Mouse (Mus musculus) forebrain, embryonic 12.5 days (tissue): ENCODE data around the gene Pikfyve. TPM values are rescaled to one million over a fixed set of nuclear protein-coding genes. Genes with fewer than 3 reads are reported as not detected.
A peak's percentile ranks its signal among the peaks of the same experiment; 100 is the strongest.

Experiments used
- ATAC-seq: fragments of 200-750 bp; cut with Nextera tagmentation; 2 replicates; pipeline ENCODE4 v1.8.0; 2017; ENCODE audit warnings: moderate TSS enrichment; ENCODE audit not compliant: low FRiP score
- H3K27ac ChIP-seq: fragments of 300-500 bp; sonication (generic); 2 replicates; pipeline ENCODE4 v1.5.1; 2016; ENCODE audit warnings: mild to moderate bottlenecking
- H3K27me3 ChIP-seq: fragments of 300-500 bp; sonication (generic); 2 replicates; pipeline ENCODE4 v1.6.1; 2016; ENCODE audit warnings: mild to moderate bottlenecking
- H3K36me3 ChIP-seq: fragments of 300-500 bp; sonication (generic); replicated peaks from 2 replicates; pipeline ENCODE4 v1.6.1; 2016; ENCODE audit warnings: mild to moderate bottlenecking
- H3K4me1 ChIP-seq: fragments of 300-500 bp; sonication (generic); 2 replicates; pipeline ENCODE4 v1.6.1; 2016
- H3K4me2 ChIP-seq: fragments of 300-500 bp; sonication (generic); 2 replicates; pipeline ENCODE4 v1.6.1; 2016; ENCODE audit warnings: mild to moderate bottlenecking, moderate library complexity
- H3K4me3 ChIP-seq: fragments of 300-500 bp; sonication (generic); replicated peaks from 2 replicates; pipeline ENCODE4 v1.5.1; 2016; ENCODE audit warnings: mild to moderate bottlenecking
- H3K9ac ChIP-seq: fragments of 300-500 bp; sonication (generic); 2 replicates; pipeline ENCODE4 v1.6.1; 2016; ENCODE audit warnings: mild to moderate bottlenecking
- H3K9me3 ChIP-seq: fragments of 300-500 bp; sonication (generic); 2 replicates; pipeline ENCODE4 v1.6.1; 2016
- WGBS: fragments of 180-500 bp; shearing (Covaris S2); methylation state at CpG from one replicate; pipeline ENCODE4 v1.1.7; 2016; 5-methylcytosine and 5-hydroxymethylcytosine counted together
- polyA plus RNA-seq: library from polyadenylated mRNA; unstranded; fragments of >200 nt; fragmentation: Nextera tagmentation; extraction: Ambion mirVana; gene quantifications from 2 replicates; pipeline ENCODE4 v1.2.1, GENCODE M21; 2016

Pikfyve gene
- polyA plus RNA-seq, 1 experiment from 2014 or later, result 20.6 TPM

DNA sequence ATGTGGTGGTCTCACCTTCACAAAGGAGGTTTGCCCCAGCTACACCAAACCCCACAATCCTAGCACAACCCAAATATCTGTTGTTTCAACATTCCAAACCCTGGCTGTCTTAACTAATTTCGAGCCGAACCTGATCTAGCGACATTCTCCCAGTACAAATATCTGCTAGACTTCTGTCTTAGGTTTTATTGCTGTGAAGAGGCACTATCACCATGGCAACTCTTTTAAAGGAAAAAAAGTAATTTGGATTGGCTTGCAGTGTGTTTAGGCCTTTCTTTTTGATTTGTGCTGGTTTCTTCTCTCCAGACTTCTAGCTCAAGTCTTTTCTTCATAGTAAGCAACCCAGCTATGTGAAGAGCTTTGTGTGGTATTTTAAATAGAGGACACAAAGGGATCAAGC is 94.0 kb downstream of the Pikfyve start:
- H3K4me3 ChIP-seq, result no peak overlapping the region
- H3K4me2 ChIP-seq, result no peak overlapping the region
- 0 out of 2 replicates have a peak, but pooled peaks cover 13% of the 10 kb centered on the region for H3K36me3 ChIP-seq
- no peaks in the 10 kb centered on the region for H3K9me3 ChIP-seq
- no peak overlapping the region for H3K27ac ChIP-seq
- ATAC-seq, result no peak
- no peak overlapping the region for H3K9ac ChIP-seq
- no peaks in the 10 kb centered on the region for H3K27me3 ChIP-seq
- H3K4me1 ChIP-seq, result no peaks in the 10 kb centered on the region
- 78% methylated on average over 3 of the region's 3 CpGs for WGBS

DNA sequence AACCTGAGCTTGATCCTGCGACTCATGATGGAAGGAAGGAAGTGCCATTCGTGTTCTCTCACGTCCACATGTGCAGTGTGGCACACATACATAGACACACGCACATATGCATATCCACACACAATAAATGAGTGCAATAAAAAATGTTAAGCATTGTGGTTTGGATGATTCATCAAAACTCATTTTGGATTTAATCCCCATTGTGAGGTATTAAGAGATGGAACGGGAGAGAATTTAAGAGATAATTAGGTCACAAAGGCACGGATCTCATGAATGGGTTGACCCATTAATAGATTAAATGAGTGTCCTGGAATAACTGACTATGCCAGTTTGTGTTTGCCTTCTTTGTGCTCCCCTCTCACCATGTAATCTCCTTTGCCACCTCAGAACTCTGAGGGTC is 95.3 kb downstream of the Pikfyve start, which contains the start of gene Pth2r:
Gene Pth2r, plus strand, starts transcription at position 301 of the 400 bp plus-strand sequence.
- H3K27ac ChIP-seq, result no peak within 1 kb of the TSS
- H3K9me3 ChIP-seq, result no peaks in the 10 kb centered on the region

DNA sequence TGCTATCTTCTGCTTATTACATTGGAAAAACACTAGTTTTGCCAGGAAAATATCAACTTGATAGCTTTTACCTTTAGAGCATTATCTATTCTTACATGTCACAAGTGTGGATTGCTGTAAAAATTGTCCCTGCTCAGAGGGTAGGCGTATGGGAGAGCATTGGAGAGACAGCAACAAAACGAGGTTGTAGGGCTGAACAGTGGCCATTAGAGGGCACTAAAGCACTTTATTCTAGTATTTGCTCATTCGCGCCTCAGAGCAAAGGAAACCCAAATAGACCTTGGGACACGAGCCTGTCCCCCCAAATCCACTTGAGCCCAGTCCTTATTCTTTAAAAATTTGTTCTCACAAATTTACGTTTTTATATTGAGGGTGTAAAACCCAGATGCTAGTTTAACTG is 96.3 kb downstream of the Pikfyve start:
- ATAC-seq, result no peak; the same call in 1 of the 2 replicates
- Histone ChIP-seq H3K27ac (no peak overlapping the region), H3K27me3 (no peaks in the 10 kb centered on the region), H3K36me3 (0 out of 2 replicates have a peak, but pooled peaks cover 5% of the 10 kb centered on the region), H3K4me2 (no peak overlapping the region), H3K4me1 (no peaks in the 10 kb centered on the region), H3K9me3 (no peaks in the 10 kb centered on the region), H3K4me3 (no peak overlapping the region), H3K9ac (no peak overlapping the region)
- 8% methylated on average over 6 of the region's 6 CpGs for WGBS

More for the DNA sequence above, 95.3 kb downstream of the Pikfyve start, which contains the start of gene Pth2r:
- no peaks in the 10 kb centered on the region for H3K27me3 ChIP-seq
- 0 out of 2 replicates have a peak, but pooled peaks cover 11% of the 10 kb centered on the region for H3K36me3 ChIP-seq
- H3K9ac ChIP-seq, result no peak within 1 kb of the TSS
- no peaks in the 10 kb centered on the region for H3K4me1 ChIP-seq
- H3K4me2 ChIP-seq, result no peak within 1 kb of the TSS
- H3K4me3 ChIP-seq, result no peak within 1 kb of the TSS
- no peak for ATAC-seq
- WGBS, result 73% methylated on average over 6 of the region's 6 CpGs

DNA sequence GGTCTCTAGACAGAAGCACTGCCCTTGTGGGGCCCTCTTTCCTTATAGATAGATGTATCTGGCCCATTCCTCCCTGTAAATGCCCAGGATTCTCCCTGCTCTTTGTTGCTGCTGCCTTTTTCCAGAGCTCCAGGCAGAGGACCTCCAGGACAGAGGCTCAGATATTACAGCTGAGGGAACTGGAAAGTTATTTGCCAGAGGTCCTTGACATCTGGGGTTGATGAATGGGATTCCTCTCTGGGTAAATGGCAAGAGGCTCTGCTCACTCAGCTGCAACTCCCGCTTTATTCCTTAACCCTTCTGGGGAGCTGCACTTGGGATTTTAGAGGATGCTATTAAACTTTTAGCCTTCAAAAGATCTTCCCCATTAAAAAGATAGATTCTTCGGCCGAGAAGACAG is 122.0 kb downstream of the Pikfyve start:
- Histone ChIP-seq H3K4me1 (peaks cover 9% of the 10 kb centered on the region), H3K4me2 (no peak overlapping the region), H3K27me3 (peaks cover 18% of the 10 kb centered on the region), H3K27ac (no peak overlapping the region), H3K4me3 (no peak overlapping the region), H3K36me3 (no peaks in the 10 kb centered on the region), H3K9ac (no peak overlapping the region), H3K9me3 (no peaks in the 10 kb centered on the region)
- WGBS, result 87% methylated on average over 3 of the region's 3 CpGs
- no peak for ATAC-seq

DNA sequence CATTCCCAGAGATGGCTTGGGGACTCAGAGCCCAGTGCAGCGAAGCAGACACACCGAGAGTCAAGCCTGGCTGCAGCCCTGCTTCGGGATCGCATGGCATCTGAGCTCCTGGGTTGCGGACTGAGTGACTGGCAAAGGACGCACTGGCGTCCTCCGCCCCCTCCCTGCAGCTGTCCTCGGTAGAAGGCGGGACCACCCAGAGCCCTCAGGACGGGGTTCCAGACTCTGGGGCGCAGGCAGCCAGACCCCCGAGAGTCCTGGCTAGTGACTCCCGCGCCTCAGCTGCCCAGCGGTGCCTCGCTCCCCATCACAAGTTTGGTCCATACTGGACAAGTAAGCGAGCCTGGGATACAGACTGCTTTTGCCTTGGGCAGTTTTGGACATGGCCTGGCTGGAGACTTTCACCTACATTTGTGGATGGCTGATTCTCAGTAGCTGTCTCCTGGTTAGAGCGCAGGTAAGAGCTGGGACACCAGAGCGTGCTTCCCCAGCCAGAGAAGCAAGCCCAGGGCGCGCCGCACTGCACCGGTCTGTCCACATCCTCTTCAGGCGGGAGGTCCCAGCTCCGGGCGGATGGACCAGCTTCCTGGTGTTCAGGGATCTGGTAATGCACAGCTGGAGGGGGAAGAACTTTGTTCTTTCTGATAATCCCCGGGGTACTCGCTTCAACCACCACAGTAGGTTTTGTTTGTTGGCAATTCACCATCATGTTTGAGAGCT is 124.9 kb downstream of the Pikfyve start:
- H3K27ac ChIP-seq, result no peak overlapping the region
- WGBS, result under 1% methylated on average over 29 of the region's 29 CpGs

DNA sequence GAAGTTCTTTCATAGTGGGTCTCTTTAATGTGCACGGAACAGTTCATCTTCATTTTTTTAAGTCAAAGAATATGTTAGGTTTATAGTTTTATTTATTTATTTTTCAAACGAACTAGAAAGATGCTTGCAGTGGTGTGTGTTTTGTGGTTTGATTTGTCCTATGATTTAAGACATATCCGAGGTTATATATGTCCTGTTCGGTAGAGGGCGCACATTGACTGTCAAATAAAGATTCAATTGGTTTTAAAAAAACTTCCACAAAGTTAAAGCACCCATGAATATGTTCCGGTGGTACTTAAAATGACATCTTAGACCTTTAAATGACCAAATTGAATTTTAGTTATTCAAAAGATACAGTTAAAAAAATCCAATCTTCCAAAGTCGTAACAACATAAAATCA is 125.6 kb downstream of the Pikfyve start:
- no peak overlapping the region for H3K9ac ChIP-seq
- H3K4me3 ChIP-seq, result peak overlapping the region; percentile 45; the same call in 1 of the 2 replicates
- peaks cover 18% of the 10 kb centered on the region for H3K27me3 ChIP-seq
- peak overlapping the region; percentile 89 for H3K4me2 ChIP-seq
- WGBS, result 12% methylated on average over 7 of the region's 7 CpGs
- no peaks in the 10 kb centered on the region for H3K9me3 ChIP-seq
- no peak overlapping the region for H3K27ac ChIP-seq
- no peaks in the 10 kb centered on the region for H3K36me3 ChIP-seq
- peaks cover 9% of the 10 kb centered on the region for H3K4me1 ChIP-seq
- 0 out of 2 replicates have a peak, but pooled peaks have one; percentile 27 for ATAC-seq

More for the DNA sequence above, 124.9 kb downstream of the Pikfyve start:
- peaks cover 9% of the 10 kb centered on the region for H3K4me1 ChIP-seq
- H3K9ac ChIP-seq, result peak overlapping the region; percentile 49
- H3K27me3 ChIP-seq, result peaks cover 18% of the 10 kb centered on the region
- peak overlapping the region; percentile 45 for H3K4me3 ChIP-seq
- no peaks in the 10 kb centered on the region for H3K36me3 ChIP-seq
- ATAC-seq, result peak; percentile 77; the same call in 1 of the 2 replicates
- H3K4me2 ChIP-seq, result peak overlapping the region; percentile 89
- H3K9me3 ChIP-seq, result no peaks in the 10 kb centered on the region

DNA sequence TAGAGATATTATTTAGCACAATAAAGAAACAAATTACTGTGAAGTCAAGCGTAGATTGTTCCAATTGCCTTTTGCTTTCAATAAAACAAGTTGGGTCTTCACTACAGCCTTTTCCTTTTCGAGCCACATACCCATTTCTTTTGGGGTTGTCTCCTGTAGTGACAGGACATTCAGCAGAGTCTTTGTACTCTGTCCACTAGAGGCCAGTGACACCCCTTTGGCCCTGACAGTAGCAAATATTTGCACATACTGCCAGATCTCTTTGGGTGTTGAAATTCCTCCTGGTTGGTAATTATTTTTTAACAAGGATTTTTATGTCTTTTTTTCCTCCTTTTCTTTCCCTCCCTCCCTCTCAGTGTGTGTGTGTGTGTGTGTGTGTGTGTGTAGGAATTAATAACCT is 126.4 kb downstream of the Pikfyve start:
- no peak for ATAC-seq
- WGBS, result 57% methylated on average over 2 of the region's 2 CpGs

DNA sequence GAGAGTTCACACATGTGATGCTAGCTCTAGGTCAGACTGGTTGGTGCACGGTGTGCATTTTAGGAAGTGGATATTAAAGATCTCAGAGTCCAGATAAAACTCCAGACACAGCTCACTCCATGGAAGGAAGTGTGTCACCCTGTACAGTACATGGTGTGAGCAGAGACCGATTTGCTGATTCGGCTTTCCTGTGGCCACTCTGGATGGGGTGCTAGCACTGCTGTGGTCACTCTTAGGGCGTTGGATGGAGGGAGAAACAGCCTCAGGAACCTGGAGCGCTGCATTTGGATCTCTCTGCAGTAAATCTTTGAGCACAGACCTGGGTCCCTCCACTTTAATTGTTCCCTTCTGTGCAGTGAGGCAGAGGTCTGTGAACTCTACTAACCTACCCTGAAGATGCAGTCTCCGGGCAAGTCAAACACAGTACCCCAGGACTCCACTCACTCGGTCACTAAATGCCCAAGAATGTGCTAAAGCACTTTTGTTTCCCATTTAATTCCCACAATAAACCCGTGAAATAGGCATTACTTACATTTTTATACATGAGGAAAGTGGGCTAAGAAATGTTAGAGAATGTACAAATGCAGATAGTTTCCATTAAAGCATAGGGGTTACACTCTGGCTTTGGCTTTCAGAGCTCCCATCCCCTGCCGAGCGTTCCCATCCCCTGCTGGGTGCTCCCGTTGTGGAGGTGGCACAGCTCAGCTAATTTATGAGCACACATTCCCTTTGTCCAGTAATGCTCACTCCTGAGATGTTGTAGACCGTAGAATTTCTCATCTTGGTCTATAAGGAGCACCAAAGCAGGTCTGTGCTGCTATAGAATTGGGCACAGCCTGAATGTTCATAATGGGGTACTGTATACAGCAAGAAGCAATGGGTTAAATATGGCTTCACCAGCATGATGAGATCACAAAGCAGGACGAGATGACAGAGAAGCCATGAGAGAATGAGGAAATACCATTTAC is 127.9 kb downstream of the Pikfyve start:
- Histone ChIP-seq H3K27ac (no peak overlapping the region), H3K4me1 (peaks cover 9% of the 10 kb centered on the region), H3K4me2 (no peak overlapping the region), H3K4me3 (no peak overlapping the region), H3K36me3 (no peaks in the 10 kb centered on the region), H3K9me3 (no peaks in the 10 kb centered on the region), H3K27me3 (peaks cover 18% of the 10 kb centered on the region), H3K9ac (no peak overlapping the region)
- ATAC-seq, result no peak
- WGBS, result 68% methylated on average over 13 of the region's 13 CpGs

More for the DNA sequence above, 126.4 kb downstream of the Pikfyve start:
- H3K36me3 ChIP-seq, result no peaks in the 10 kb centered on the region
- no peak overlapping the region for H3K9ac ChIP-seq
- H3K9me3 ChIP-seq, result no peaks in the 10 kb centered on the region
- H3K4me3 ChIP-seq, result no peak overlapping the region
- H3K27me3 ChIP-seq, result peaks cover 18% of the 10 kb centered on the region
- no peak overlapping the region for H3K27ac ChIP-seq
- no peak overlapping the region for H3K4me2 ChIP-seq
- H3K4me1 ChIP-seq, result peaks cover 9% of the 10 kb centered on the region

DNA sequence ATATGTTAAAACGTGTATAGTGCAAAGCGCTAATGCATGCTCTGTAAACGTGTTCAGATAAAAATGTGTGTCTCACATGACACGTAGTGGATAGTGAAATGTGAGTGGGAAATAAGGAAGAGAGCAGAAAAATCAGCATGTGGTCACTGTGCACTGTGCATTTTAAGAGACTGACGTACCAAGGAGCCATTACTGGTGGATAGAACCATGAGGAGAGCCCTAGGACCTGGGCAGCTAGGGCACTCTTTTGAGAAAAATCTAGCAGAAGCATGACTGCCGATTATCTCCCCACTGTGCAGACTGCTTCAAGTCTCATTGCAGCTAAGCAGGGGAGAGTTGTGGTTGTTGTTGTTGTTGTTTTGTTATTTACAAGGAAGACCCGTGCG is 128.5 kb downstream of the Pikfyve start:
- Histone ChIP-seq H3K4me1 (peaks cover 9% of the 10 kb centered on the region), H3K9me3 (no peaks in the 10 kb centered on the region), H3K4me3 (no peak overlapping the region), H3K36me3 (no peaks in the 10 kb centered on the region), H3K27me3 (peaks cover 17% of the 10 kb centered on the region), H3K4me2 (no peak overlapping the region), H3K27ac (no peak overlapping the region), H3K9ac (no peak overlapping the region)
- no peak for ATAC-seq
- WGBS, result 86% methylated on average over 8 of the region's 8 CpGs

Other genes with a start within 250 kb of the Pikfyve start
- gene Plekhm3, start 229.9 kb upstream of the Pikfyve start, polyA plus RNA-seq, result 7.8 and 8.9 TPM in 2 replicates
- 0.13 TPM in 1 of 2 replicates, not detected in the other for gene Akr1cl, start 153.9 kb upstream of the Pikfyve start, polyA plus RNA-seq
- gene Cryge, start 135.5 kb upstream of the Pikfyve start, polyA plus RNA-seq, result not detected in 2 replicates
- gene Crygd, start 123.2 kb upstream of the Pikfyve start, polyA plus RNA-seq, result not detected in 2 replicates
- gene Crygc, start 113.0 kb upstream of the Pikfyve start, polyA plus RNA-seq, result not detected in 2 replicates
- not detected in 2 replicates for gene Crygb, start 104.4 kb upstream of the Pikfyve start, polyA plus RNA-seq
- gene Cryga, start 83.3 kb upstream of the Pikfyve start, polyA plus RNA-seq, result 0.33 TPM in 1 of 2 replicates, not detected in the other
- not detected in 2 replicates for gene Gm28845, start 67.1 kb upstream of the Pikfyve start, polyA plus RNA-seq
- 0.28 TPM in 1 of 2 replicates, not detected in the other for gene D630023F18Rik, start 63.5 kb upstream of the Pikfyve start, polyA plus RNA-seq
- gene Idh1, start 183 bp upstream of the Pikfyve start, polyA plus RNA-seq, result 343 and 355 TPM in 2 replicates
- 0.28 and 0.40 TPM in 2 replicates for gene Pth2r, start 95.4 kb downstream of the Pikfyve start, polyA plus RNA-seq